Mouse (Mus musculus): Measurements from ENCODE around the gene Erp29. TPM values are rescaled to one million over a fixed set of nuclear protein-coding genes. Genes with fewer than 3 reads are reported as not detected.

The Erp29 gene
- 57.0 and 61.3 TPM in 2 replicates for polyA plus RNA-seq (2012; rRNA removed)

DNA sequence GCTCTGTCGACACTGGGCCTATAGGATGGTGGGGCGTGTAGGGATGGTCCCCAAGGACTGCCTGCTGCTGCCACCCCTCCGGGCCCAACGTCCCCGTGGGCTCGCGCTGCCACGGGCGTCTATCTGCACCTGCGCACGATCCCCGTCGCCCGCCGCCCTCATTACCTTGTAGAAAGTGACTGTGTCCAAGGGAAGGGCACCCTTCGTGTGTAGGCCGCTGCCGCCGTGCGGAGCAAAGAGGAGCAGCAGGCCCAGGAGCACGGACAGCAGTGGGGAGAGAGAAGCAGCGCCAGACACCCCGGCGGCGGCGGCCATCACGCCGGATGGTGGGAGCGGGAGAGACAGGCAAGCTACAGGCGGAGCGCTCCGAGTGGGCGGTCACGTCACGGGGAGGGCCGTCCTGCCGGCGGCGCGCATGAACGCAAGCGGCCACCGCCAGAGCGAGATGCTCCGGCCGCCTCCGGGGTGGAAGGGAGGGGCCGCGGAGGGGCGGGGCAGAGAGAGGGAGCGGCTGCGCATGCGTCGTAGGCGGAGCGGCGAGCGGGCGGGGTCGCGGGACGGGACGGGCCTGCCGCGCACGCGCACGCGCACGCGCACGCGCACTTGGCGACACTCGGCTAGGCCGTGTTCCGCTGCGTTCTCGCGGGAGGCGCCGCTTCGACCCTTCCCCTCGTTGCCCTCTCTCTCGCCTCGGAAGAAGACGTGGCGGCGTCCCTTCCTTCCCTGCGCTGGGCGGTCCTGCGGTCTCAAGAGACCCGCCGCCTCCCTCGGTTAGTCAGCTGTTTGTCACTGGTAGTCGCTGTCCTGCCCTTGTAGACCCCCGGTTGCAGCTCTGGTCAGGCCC, at the start of gene Erp29:
TSS of gene Erp29 (minus strand) at position 481 of the 844 bp plus-strand sequence.

DNA sequence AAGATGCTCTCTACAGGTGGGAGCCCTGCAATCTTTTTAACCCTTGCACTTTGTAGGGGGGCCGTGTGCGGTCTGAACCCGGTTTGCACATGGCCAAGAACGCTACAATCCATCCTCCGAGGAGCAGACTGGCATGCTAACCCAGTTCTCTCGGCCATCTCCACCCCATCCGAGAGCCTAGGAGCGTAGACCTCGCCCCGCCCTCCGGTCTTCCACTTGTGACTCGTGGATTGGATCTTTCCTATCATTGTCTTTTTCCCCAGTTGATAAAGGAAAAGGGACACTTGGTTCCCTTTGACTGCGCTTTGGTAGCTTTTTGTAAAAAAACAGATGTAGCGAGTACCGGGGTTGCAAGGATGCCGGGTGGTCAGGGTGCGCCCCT, 671 bp downstream of the Erp29 start, which contains the start of gene Tmem116:
TSS of gene Tmem116 (plus strand) at position 250 of the 382 bp plus-strand sequence.

DNA sequence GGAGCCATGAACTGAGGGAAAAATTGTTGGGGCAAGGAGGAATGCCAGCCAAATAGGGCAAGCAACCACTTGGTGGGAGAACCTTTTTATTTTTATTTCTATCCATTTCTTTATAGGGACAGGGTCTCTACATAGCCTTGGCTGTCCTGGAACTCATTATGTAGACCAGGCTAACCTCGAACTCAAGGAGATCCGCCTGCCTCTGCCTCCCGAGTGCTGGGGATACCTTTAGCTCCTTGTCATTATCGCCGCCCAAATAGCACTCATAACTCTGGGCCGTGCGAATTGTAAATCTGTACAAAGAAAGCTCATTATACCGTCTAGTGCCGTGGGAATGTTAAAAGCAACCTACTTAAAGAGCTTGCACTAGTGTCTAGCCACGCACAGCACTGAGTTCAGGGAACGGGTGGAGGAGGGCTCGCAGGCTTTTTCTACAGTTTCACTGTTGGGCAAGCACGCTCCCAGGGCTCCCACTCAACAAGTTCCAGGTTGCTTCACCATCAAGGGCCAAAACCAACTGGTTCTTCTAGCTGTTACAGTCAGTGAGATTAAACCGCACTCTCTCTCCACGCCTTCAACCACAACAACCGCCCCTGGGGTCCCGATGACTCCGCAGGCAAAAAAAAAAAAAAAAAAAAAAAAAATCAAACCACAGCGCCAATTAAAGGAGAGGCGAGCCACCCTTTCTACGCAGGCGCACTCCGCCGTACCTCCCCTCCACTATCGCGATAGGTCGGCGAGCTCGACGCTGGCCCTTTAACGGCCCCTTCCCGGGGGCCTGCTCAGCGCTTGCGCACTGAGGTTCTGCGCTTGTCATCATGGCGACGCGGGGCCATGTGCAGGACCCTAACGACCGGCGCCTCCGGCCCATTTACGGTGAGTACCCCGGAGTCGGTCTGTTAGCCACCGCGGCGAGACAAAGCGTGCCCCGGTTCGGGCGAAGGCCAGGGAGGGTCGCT, 54.8 kb downstream of the Erp29 start, which contains the start of gene Naa25:
TSS of gene Naa25 (plus strand) at position 750 of the 959 bp plus-strand sequence.

DNA sequence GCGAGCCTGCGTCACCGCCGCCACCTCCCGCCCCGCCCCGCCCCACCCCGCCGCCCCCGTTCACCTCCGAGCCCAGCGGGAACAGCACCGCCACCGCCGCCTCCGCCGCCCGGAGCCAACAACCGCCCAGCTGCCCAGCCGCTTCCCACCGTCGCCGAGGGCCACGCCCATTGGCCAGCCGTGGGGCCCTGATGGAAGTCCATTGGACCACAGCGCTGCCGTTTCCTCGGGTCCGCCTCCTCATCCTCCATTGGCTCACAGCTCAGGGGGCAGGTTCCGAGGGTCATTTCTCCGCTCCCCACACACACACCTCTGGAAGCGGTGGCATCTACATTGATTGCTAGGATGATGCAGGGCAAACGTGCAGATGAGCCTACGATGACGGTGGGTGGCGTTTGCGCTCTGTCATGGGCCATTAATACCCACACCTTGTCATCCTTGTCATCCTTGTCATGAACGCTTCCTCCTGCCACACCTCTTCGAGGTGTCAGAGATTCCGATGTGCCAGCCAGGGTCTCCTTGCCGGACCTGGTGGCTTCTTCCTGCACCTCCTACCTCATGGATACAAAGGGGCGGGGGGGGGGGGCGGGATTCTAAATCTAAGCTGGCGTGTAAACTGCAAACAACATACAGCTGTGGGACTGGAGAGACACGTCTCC, 66.7 kb downstream of the Erp29 start, which contains the start of gene Trafd1:
TSS of gene Trafd1 (minus strand) at position 172 of the 659 bp plus-strand sequence.

Other genes with a start within 250 kb of the Erp29 start
- 480 and 528 TPM in 2 replicates for gene Rpl6, start 248.0 kb downstream of the Erp29 start, polyA plus RNA-seq (2012; rRNA removed)
- 8.1 and 10.3 TPM in 2 replicates for gene Hectd4, start 232.3 kb downstream of the Erp29 start, polyA plus RNA-seq (2012; rRNA removed)
- 36.8 and 38.5 TPM in 2 replicates for gene Trafd1, start 66.9 kb downstream of the Erp29 start, polyA plus RNA-seq (2012; rRNA removed)
- gene Naa25, start 54.6 kb downstream of the Erp29 start, polyA plus RNA-seq (2012; rRNA removed): 7.0 and 7.6 TPM in 2 replicates
- gene Tmem116, start 613 bp downstream of the Erp29 start, polyA plus RNA-seq (2012; rRNA removed): 0.93 and 0.95 TPM in 2 replicates
- 0.01 TPM in 1 of 2 replicates, not detected in the other for gene Adam1b, start 50.9 kb upstream of the Erp29 start, polyA plus RNA-seq (2012; rRNA removed)
- gene Adam1a, start 93.0 kb upstream of the Erp29 start, polyA plus RNA-seq (2012; rRNA removed): 1.1 and 1.4 TPM in 2 replicates
- gene Gm42878, start 93.0 kb upstream of the Erp29 start, polyA plus RNA-seq (2012; rRNA removed): 0.03 and 0.04 TPM in 2 replicates
- gene Mapkapk5, start 93.4 kb upstream of the Erp29 start, polyA plus RNA-seq (2012; rRNA removed): 34.5 and 39.0 TPM in 2 replicates
- gene Aldh2, start 141.3 kb upstream of the Erp29 start, polyA plus RNA-seq (2012; rRNA removed): 424 and 534 TPM in 2 replicates
- gene Acad12, start 166.4 kb upstream of the Erp29 start, polyA plus RNA-seq (2012; rRNA removed): 2.6 and 3.0 TPM in 2 replicates
- gene Acad10, start 208.0 kb upstream of the Erp29 start, polyA plus RNA-seq (2012; rRNA removed): 4.6 and 4.7 TPM in 2 replicates
- gene Brap, start 208.1 kb upstream of the Erp29 start, polyA plus RNA-seq (2012; rRNA removed): 16.7 and 18.9 TPM in 2 replicates